Mouse (Mus musculus): ENCODE results near the gene Mrpl10. TPM values are rescaled to one million over a fixed set of nuclear protein-coding genes. Genes with fewer than 3 reads are reported as not detected.

Gene Mrpl10
- polyA plus RNA-seq, 1 experiment = 66.0 TPM

GRCm38 (mm10) chr11:97019345-97019708 lies 22.0 kb upstream of the Mrpl10 start:
- Histone ChIP-seq H3K4me3 (peak overlapping the region; percentile 37), H3ac (ENCODE audit: control insufficient read depth, insufficient read length) (no peak overlapping the region), H3K4me2 (ENCODE audit: low read depth) (peak overlapping the region; percentile 75), H3K79me2 (ENCODE audit: control insufficient read depth, insufficient read depth) (no peaks in the 10 kb centered on the region), H3K36me3 (ENCODE audit: control insufficient read depth, insufficient read depth) (no peaks in the 10 kb centered on the region), H3K27me3 (ENCODE audit: control insufficient read depth, insufficient read depth, insufficient read length) (peaks cover 5% of the 10 kb centered on the region)
- TF ChIP-seq E2F4 (IDR thresholded peaks at IDR 0.05; ENCODE audit: insufficient read depth) (no peak), MYOD1 (IDR thresholded peaks at IDR 0.05; ENCODE audit: control insufficient read depth in 1 of 3, insufficient read length in 2 of 3, low read depth in 2 of 3) (no peak), SRF (IDR thresholded peaks at IDR 0.05; ENCODE audit: control insufficient read depth, insufficient read length, low read depth) (no peak), CEBPB (IDR thresholded peaks at IDR 0.05; ENCODE audit: insufficient read depth, poor library complexity, severe bottlenecking) (no peak), POLR2A (IDR thresholded peaks at IDR 0.05; ENCODE audit: insufficient read length, low read depth) (peak; percentile 16), TCF3 (IDR thresholded peaks at IDR 0.05; ENCODE audit: insufficient read length, low read depth) (no peak), USF1 (IDR thresholded peaks at IDR 0.05; ENCODE audit: low read depth) (no peak), MAX (IDR thresholded peaks at IDR 0.05; ENCODE audit: low read depth) (no peak), MYOG (IDR thresholded peaks at IDR 0.05; ENCODE audit: control insufficient read depth in 1 of 3, insufficient read depth in 1 of 3, insufficient read length in 2 of 3, low read depth in 2 of 3) (no peak)

GRCm38 (mm10) chr11:97021121-97021765 lies 20.1 kb upstream of the Mrpl10 start:
- H3K27me3 ChIP-seq (ENCODE audit: control insufficient read depth, insufficient read depth, insufficient read length) = peaks cover 5% of the 10 kb centered on the region
- peak overlapping the region; percentile 7 for H3ac ChIP-seq (ENCODE audit: control insufficient read depth, insufficient read length)
- H3K79me2 ChIP-seq (ENCODE audit: control insufficient read depth, insufficient read depth) = no peaks in the 10 kb centered on the region
- no peaks in the 10 kb centered on the region for H3K36me3 ChIP-seq (ENCODE audit: control insufficient read depth, insufficient read depth)
- TF ChIP-seq REST (IDR thresholded peaks at IDR 0.05; ENCODE audit: insufficient read depth, insufficient read length) = no peak
- no peak for TF ChIP-seq POLR2A (IDR thresholded peaks at IDR 0.05; ENCODE audit: insufficient read length, low read depth)
- TF ChIP-seq MYOD1 (IDR thresholded peaks at IDR 0.05; ENCODE audit: control insufficient read depth in 1 of 3, insufficient read length in 2 of 3, low read depth in 2 of 3) = no peak
- TF ChIP-seq MAX (IDR thresholded peaks at IDR 0.05; ENCODE audit: low read depth) = no peak
- TF ChIP-seq TCF12 (IDR thresholded peaks at IDR 0.05; ENCODE audit: insufficient read depth, poor library complexity, severe bottlenecking) = no peak
- TF ChIP-seq SRF (IDR thresholded peaks at IDR 0.05; ENCODE audit: control insufficient read depth, insufficient read length, low read depth) = no peak
- no peak for TF ChIP-seq TCF3 (IDR thresholded peaks at IDR 0.05; ENCODE audit: insufficient read length, low read depth)
- no peak for TF ChIP-seq USF1 (IDR thresholded peaks at IDR 0.05; ENCODE audit: low read depth)
- no peak for TF ChIP-seq E2F4 (IDR thresholded peaks at IDR 0.05; ENCODE audit: insufficient read depth)
- no peak for TF ChIP-seq MYOG (IDR thresholded peaks at IDR 0.05; ENCODE audit: control insufficient read depth in 1 of 3, insufficient read depth in 1 of 3, insufficient read length in 2 of 3, low read depth in 2 of 3)
- no peak for TF ChIP-seq POLR2AphosphoS2 (IDR thresholded peaks at IDR 0.05; ENCODE audit: insufficient read length, low read depth)
- TF ChIP-seq CEBPB (IDR thresholded peaks at IDR 0.05; ENCODE audit: insufficient read depth, poor library complexity, severe bottlenecking) = no peak
- H3K4me3 ChIP-seq = peak overlapping the region; percentile 8
- peak overlapping the region; percentile 89 for H3K4me2 ChIP-seq (ENCODE audit: low read depth)

- TF ChIP-seq SRF (IDR thresholded peaks at IDR 0.05; ENCODE audit: control insufficient read depth, insufficient read length, low read depth) (no peak), POLR2A (IDR thresholded peaks at IDR 0.05; ENCODE audit: insufficient read length, low read depth) (no peak), USF1 (IDR thresholded peaks at IDR 0.05; ENCODE audit: low read depth) (no peak), MYOG (IDR thresholded peaks at IDR 0.05; ENCODE audit: control insufficient read depth in 1 of 3, insufficient read depth in 1 of 3, insufficient read length in 2 of 3, low read depth in 2 of 3) (peak in 1 of 3 experiments; percentile 27), MYOD1 (IDR thresholded peaks at IDR 0.05; ENCODE audit: control insufficient read depth in 1 of 3, insufficient read length in 2 of 3, low read depth in 2 of 3) (peak in 1 of 3 experiments; percentile 5), TCF12 (IDR thresholded peaks at IDR 0.05; ENCODE audit: insufficient read depth, poor library complexity, severe bottlenecking) (no peak), MAX (IDR thresholded peaks at IDR 0.05; ENCODE audit: low read depth) (no peak), POLR2AphosphoS2 (IDR thresholded peaks at IDR 0.05; ENCODE audit: insufficient read length, low read depth) (no peak), CEBPB (IDR thresholded peaks at IDR 0.05; ENCODE audit: insufficient read depth, poor library complexity, severe bottlenecking) (no peak), REST (IDR thresholded peaks at IDR 0.05; ENCODE audit: insufficient read depth, insufficient read length) (no peak), TCF3 (IDR thresholded peaks at IDR 0.05; ENCODE audit: insufficient read length, low read depth) (no peak), E2F4 (IDR thresholded peaks at IDR 0.05; ENCODE audit: insufficient read depth) (no peak)
- Histone ChIP-seq H3K36me3 (ENCODE audit: control insufficient read depth, insufficient read depth) (no peaks in the 10 kb centered on the region), H3ac (ENCODE audit: control insufficient read depth, insufficient read length) (peak overlapping the region; percentile 7), H3K4me2 (ENCODE audit: low read depth) (peak overlapping the region; percentile 89), H3K79me2 (ENCODE audit: control insufficient read depth, insufficient read depth) (no peaks in the 10 kb centered on the region), H3K27me3 (ENCODE audit: control insufficient read depth, insufficient read depth, insufficient read length) (peaks cover 5% of the 10 kb centered on the region), H3K4me3 (peak overlapping the region; percentile 8)
Observed at GRCm38 (mm10) chr11:97021873-97022484, 19.4 kb upstream of the Mrpl10 start.

GRCm38 (mm10) chr11:97024977-97025376 lies 16.4 kb upstream of the Mrpl10 start:
- Histone ChIP-seq H3K36me3 (ENCODE audit: control insufficient read depth, insufficient read depth) (no peaks in the 10 kb centered on the region), H3K4me3 (no peak overlapping the region), H3K79me2 (ENCODE audit: control insufficient read depth, insufficient read depth) (no peaks in the 10 kb centered on the region), H3K4me2 (ENCODE audit: low read depth) (peak overlapping the region; percentile 96), H3ac (ENCODE audit: control insufficient read depth, insufficient read length) (no peak overlapping the region), H3K27me3 (ENCODE audit: control insufficient read depth, insufficient read depth, insufficient read length) (no peaks in the 10 kb centered on the region)
- TF ChIP-seq MYOG (IDR thresholded peaks at IDR 0.05; ENCODE audit: control insufficient read depth in 1 of 3, insufficient read depth in 1 of 3, insufficient read length in 2 of 3, low read depth in 2 of 3) = no peak

Data from myocyte (in vitro differentiated cells).